Mouse (Mus musculus) spleen, adult 2 months (tissue): ENCODE measurements around the gene Cpeb1.

Experiments
- CTCF ChIP-seq: fragments of 200-500 bp; IDR thresholded peaks from 2 replicates; pipeline ENCODE4 v1.5.1; 2011; ENCODE audit warnings: mild to moderate bottlenecking, inconsistent platforms; ENCODE audit not compliant: insufficient read depth, insufficient read length, insufficient replicate concordance; ENCODE audit errors: extremely low read depth
- POLR2A ChIP-seq: fragments of 200-500 bp; IDR thresholded peaks from 2 replicates; pipeline ENCODE4 v1.6.1; 2011; ENCODE audit warnings: low read depth, low read length, inconsistent platforms

DNA sequence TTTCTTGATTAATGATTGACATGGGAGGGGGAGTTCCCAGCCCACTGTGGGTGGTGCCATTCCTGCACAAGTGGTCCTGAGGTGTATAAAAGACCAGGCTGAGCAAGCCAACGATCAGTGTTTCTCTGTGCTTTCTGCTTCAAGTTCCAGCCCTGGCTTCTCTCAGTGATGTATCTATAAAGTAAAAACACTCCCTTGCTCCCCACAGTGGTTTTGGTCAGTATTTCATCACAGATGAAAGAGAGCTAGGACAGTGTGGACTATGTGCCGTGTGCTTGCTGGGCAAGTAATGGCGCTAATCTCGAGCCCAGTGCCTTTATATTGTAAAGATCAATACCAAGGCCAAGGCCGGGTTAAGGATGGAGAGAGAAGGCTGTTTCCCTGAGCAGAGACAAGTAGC is 133.5 kb downstream of the Cpeb1 start:
- TF ChIP-seq CTCF (no peak), POLR2A (no peak)
